Mouse (Mus musculus) intestine, postnatal 0 days (tissue): ENCODE results near the gene Cby3. TPM values are rescaled to one million over a fixed set of nuclear protein-coding genes. Genes with fewer than 3 reads are reported as not detected.

ENCODE experiments used
- ATAC-seq: fragments of 200-750 bp; cut with Nextera tagmentation; 2 replicates; pipeline ENCODE4 v1.8.0; 2017; ENCODE audit warnings: mild to moderate bottlenecking, moderate TSS enrichment, moderate library complexity
- H3K27ac ChIP-seq: fragments of 300-500 bp; sonication (generic); 2 replicates; pipeline ENCODE4 v1.5.1; 2014; ENCODE audit warnings: mild to moderate bottlenecking, low read depth, low read length, moderate library complexity
- H3K27me3 ChIP-seq: fragments of 300-500 bp; sonication (generic); replicated peaks from 2 replicates; pipeline ENCODE4 v1.6.1; 2014; ENCODE audit warnings: low read length, mixed read lengths; ENCODE audit not compliant: control insufficient read depth, insufficient read depth
- H3K36me3 ChIP-seq: fragments of 300-500 bp; sonication (generic); 2 replicates; pipeline ENCODE4 v1.6.1; 2014; ENCODE audit warnings: mild to moderate bottlenecking, moderate library complexity; ENCODE audit not compliant: control insufficient read depth, insufficient read depth
- H3K4me1 ChIP-seq: fragments of 300-500 bp; sonication (generic); replicated peaks from 2 replicates; pipeline ENCODE4 v1.6.1; 2014; ENCODE audit warnings: antibody characterized with exemption, low read length, mixed read lengths; ENCODE audit not compliant: control insufficient read depth, insufficient read depth
- H3K4me2 ChIP-seq: fragments of 300-500 bp; sonication (generic); replicated peaks from 2 replicates; pipeline ENCODE4 v1.6.1; 2014; ENCODE audit warnings: low read depth, mild to moderate bottlenecking, moderate library complexity
- H3K4me3 ChIP-seq: fragments of 300-500 bp; sonication (generic); 2 replicates; pipeline ENCODE4 v1.5.1; 2014; ENCODE audit warnings: low read depth, low read length
- H3K9ac ChIP-seq: fragments of 300-500 bp; sonication (generic); 2 replicates; pipeline ENCODE4 v1.6.1; 2014; ENCODE audit warnings: mild to moderate bottlenecking, low read depth, low read length
- H3K9me3 ChIP-seq: fragments of 300-500 bp; sonication (generic); 2 replicates; pipeline ENCODE4 v1.6.1; 2016; ENCODE audit warnings: mixed run types; ENCODE audit not compliant: control insufficient read depth
- CTCF ChIP-seq: sonication (generic); IDR thresholded peaks from 2 replicates; pipeline ENCODE4 v1.5.1; 2016; ENCODE audit warnings: low read depth, mild to moderate bottlenecking, control low read depth, antibody characterized with exemption, moderate library complexity
- WGBS: fragments of 180-500 bp; shearing (Covaris S2); extraction: QIAGEN DNeasy Blood & Tissue Kit; methylation state at CpG from one replicate; pipeline ENCODE4 v1.1.7; 2014; 5-methylcytosine and 5-hydroxymethylcytosine counted together
- polyA plus RNA-seq: library from polyadenylated mRNA; unstranded; fragments of >200 nt; fragmentation: Nextera tagmentation; extraction: Ambion mirVana; gene quantifications from 2 replicates; pipeline ENCODE4 v1.2.1, GENCODE M21; 2015

Gene Cby3
- polyA plus RNA-seq, 1 experiment from 2014 or later = 0.17 TPM

- Histone ChIP-seq H3K9ac (no peak overlapping the region), H3K27me3 (no peaks in the 10 kb centered on the region), H3K4me2 (no peak overlapping the region), H3K27ac (peak overlapping the region; percentile 15; the same call in 1 of the 2 replicates), H3K4me3 (no peak overlapping the region), H3K4me1 (no peaks in the 10 kb centered on the region), H3K36me3 (peaks cover 61% of the 10 kb centered on the region), H3K9me3 (no peaks in the 10 kb centered on the region)
- no peak for ATAC-seq
- TF ChIP-seq CTCF = no peak
- 53% methylated on average over 5 of the region's 5 CpGs for WGBS
Measured at GRCm38 (mm10) chr11:50389616-50390015, 35.4 kb downstream of the Cby3 start.

DNA sequence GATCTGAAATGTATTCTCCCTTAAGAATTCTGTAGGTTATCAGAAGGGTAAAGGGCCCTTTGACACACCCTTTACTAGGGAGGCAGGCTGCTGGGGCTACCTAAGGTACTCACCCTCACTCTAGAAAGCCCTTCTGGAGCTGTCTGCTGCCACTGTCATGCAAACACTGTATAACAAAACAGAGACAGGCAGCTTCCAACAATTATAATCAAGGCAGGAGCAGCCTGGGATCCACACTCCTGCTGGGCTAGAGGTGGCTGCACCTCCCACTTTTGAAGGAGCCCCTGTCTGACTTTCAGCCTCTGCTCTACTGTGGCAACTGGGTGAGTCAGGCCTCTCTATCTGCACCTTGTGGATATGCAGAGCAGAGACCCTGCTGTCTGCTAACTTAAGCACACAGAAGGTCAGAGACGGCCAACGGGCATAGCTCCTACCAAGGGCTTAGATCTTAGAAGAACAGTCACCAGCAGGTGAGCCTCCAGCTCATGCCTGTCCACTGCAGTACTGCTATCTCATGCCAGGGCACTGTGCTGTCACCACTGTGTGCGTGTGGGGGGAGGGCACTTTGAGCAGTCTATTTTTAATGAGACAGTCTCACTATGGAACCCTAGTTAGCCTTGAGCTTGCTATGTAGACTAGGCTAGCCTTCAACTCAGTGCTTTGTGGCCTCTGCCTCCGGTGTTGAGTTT is 37.2 kb downstream of the Cby3 start:
- WGBS = 83% methylated on average over 4 of the region's 4 CpGs
- H3K4me3 ChIP-seq = no peak overlapping the region
- no peak overlapping the region for H3K4me2 ChIP-seq
- H3K9me3 ChIP-seq = no peaks in the 10 kb centered on the region
- no peak for TF ChIP-seq CTCF
- no peaks in the 10 kb centered on the region for H3K4me1 ChIP-seq
- ATAC-seq = no peak
- peaks cover 59% of the 10 kb centered on the region for H3K36me3 ChIP-seq
- H3K9ac ChIP-seq = no peak overlapping the region
- no peak overlapping the region for H3K27ac ChIP-seq
- H3K27me3 ChIP-seq = no peaks in the 10 kb centered on the region

GRCm38 (mm10) chr11:50393306-50393705 is 39.0 kb downstream of the Cby3 start:
- Histone ChIP-seq H3K36me3 (peaks cover 58% of the 10 kb centered on the region), H3K4me1 (no peaks in the 10 kb centered on the region), H3K4me2 (no peak overlapping the region), H3K9me3 (no peaks in the 10 kb centered on the region), H3K9ac (no peak overlapping the region), H3K27me3 (no peaks in the 10 kb centered on the region), H3K4me3 (no peak overlapping the region), H3K27ac (no peak overlapping the region)
- no peak for ATAC-seq
- TF ChIP-seq CTCF = no peak
- 88% methylated on average over 6 of the region's 6 CpGs for WGBS

DNA sequence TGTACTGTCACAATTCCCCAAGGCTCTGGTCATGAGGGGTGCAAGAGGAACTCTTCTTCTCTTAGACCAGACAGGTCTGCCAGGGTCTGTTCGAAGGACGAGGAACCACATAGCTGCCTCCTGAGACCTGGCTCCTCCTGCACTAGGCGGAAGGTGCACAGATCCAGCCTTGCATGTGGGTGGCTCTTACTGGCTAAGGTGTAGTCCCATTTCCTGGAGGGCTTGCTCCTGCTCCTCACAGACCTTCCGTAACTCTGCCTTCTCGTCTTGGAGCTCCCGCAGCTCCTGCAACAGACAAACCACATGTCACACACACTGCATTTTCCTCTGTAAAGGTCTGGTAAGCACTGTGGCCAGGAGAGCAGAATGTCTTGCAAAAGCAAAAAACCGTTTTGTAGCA is 40.5 kb downstream of the Cby3 start:
- H3K27ac ChIP-seq = no peak overlapping the region
- no peaks in the 10 kb centered on the region for H3K27me3 ChIP-seq
- 92% methylated on average over 7 of the region's 7 CpGs for WGBS
- H3K36me3 ChIP-seq = peaks cover 57% of the 10 kb centered on the region
- no peak for TF ChIP-seq CTCF
- no peaks in the 10 kb centered on the region for H3K4me1 ChIP-seq
- no peaks in the 10 kb centered on the region for H3K9me3 ChIP-seq
- H3K4me3 ChIP-seq = no peak overlapping the region
- no peak overlapping the region for H3K9ac ChIP-seq
- ATAC-seq = no peak
- H3K4me2 ChIP-seq = no peak overlapping the region

- Histone ChIP-seq H3K9ac (no peak overlapping the region), H3K4me2 (no peak overlapping the region), H3K27ac (no peak overlapping the region), H3K9me3 (no peaks in the 10 kb centered on the region), H3K27me3 (no peaks in the 10 kb centered on the region), H3K36me3 (peaks cover 69% of the 10 kb centered on the region), H3K4me1 (no peaks in the 10 kb centered on the region), H3K4me3 (no peak overlapping the region)
- no peak for ATAC-seq
- 76% methylated on average over 11 of the region's 11 CpGs for WGBS
- no peak for TF ChIP-seq CTCF
Measured at GRCm38 (mm10) chr11:50396766-50397307, 42.6 kb downstream of the Cby3 start.

- Histone ChIP-seq H3K4me2 (no peak overlapping the region), H3K9me3 (no peaks in the 10 kb centered on the region), H3K36me3 (peaks cover 74% of the 10 kb centered on the region), H3K27ac (no peak overlapping the region), H3K4me1 (no peaks in the 10 kb centered on the region), H3K9ac (no peak overlapping the region), H3K4me3 (no peak overlapping the region), H3K27me3 (no peaks in the 10 kb centered on the region)
- 86% methylated on average over 9 of the region's 9 CpGs for WGBS
- no peak for ATAC-seq
- no peak for TF ChIP-seq CTCF
Measured at GRCm38 (mm10) chr11:50397316-50397715, 43.1 kb downstream of the Cby3 start.
